Comparison of ENCODE assay signal across 25 mouse cellular contexts in the genomic region with DNA sequence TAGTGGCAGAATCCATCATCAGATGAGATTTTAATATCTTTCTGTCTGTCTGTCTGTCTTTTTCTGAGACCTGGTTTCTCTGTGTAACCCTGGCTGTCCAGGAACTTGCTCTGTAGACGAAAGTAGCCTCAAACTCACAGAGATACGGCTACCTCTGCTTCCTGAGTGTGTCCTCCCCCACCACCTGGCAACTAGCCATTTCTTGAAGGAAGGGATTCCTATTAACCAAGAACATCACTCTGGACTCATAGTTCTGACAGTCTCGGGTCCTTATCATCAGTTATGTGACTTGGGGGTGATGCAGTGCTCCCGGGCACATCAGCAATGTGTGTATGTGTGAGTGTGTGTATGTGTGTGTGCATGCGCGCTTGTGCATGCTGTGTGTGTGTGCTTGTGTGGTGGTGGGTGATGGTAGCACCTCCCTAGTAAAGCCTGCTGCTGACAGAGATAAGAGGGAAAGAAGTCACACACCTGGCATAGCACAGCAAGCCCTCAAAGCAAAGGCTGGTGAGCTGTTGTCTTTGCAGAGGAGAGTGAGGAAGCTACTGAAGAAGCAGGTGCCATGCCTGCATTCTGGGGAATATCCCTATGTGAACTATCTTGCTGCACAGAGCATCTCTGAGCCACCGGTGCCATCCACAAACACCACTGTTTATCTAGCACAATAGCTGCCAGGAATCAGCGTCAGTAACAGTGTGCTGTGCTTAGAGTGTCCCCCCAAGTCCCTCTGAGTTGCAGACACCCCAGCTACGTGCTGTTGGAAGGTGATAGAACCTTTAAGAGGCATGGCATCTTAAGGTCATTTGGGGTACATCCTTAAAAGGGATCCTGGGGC. TPM values are rescaled to one million over a fixed set of nuclear protein-coding genes. Genes with fewer than 3 reads are reported as not detected.
DNase-seq lines count a peak whose midpoint lies in the region; ATAC-seq and TF ChIP-seq lines count a peak whose summit lies in the region.
"Had no signal": no experiment of that assay in that cellular context is flagged by ENCODE, and none has a peak within 500 bp of the region (broad histone marks: within the 10 kb centered on the region; RNA-seq: fewer than 3 reads in every experiment).

No protein-coding gene starts in this region.

- no peak overlapping the region for H3K9ac ChIP-seq in stomach, postnatal 0 days (ENCODE audit: low read length)
- H3K9ac ChIP-seq: embryonic facial prominence, embryonic 12.5 days; forebrain, postnatal 0 days; kidney, embryonic 15.5 days; liver, embryonic 14.5 days; lung, embryonic 15.5 days; neural tube, embryonic 13.5 days had no signal

- TF ChIP-seq EP300 in stomach, postnatal 0 days (optimal IDR thresholded peaks at IDR 0.05), result no peak

- peaks cover 14% of the 10 kb centered on the region; the same call in 1 of the 2 replicates for H3K27me3 ChIP-seq in G1E (ENCODE audit: insufficient read depth, low read length)
- H3K27me3 ChIP-seq in stomach, postnatal 0 days (ENCODE audit: control insufficient read depth, insufficient read depth, low read length), result no peaks in the 10 kb centered on the region
- H3K27me3 ChIP-seq: embryonic facial prominence, embryonic 12.5 days; kidney, embryonic 15.5 days; lung, embryonic 15.5 days; neural tube, embryonic 13.5 days; Patski had no signal

- 67% methylated on average over 9 of the region's 9 CpGs for WGBS in stomach, postnatal 0 days

- no peak overlapping the region for H3K4me2 ChIP-seq in stomach, postnatal 0 days (replicated peaks; ENCODE audit: low read depth)
- H3K4me2 ChIP-seq: embryonic facial prominence, embryonic 12.5 days; heart, embryonic 11.5 days; kidney, embryonic 15.5 days; lung, embryonic 15.5 days; midbrain, embryonic 11.5 days; neural tube, embryonic 13.5 days had no signal

- DNase-seq in heart, adult 8-10 months (ENCODE audit: low spot score), result peak; percentile 11
- DNase-seq in heart, postnatal 4 days, result no peak
- no peak for DNase-seq in G1E (ENCODE audit: low spot score)
- peak; percentile 56 to 80 for DNase-seq in thymus, adult 18-20 months
- DNase-seq in thymus, postnatal 36 days, result peak; percentile 56 to 78
- DNase-seq in stomach, postnatal 0 days (ENCODE audit: low spot score), result no peak
- DNase-seq in urinary bladder, postnatal 14 days (ENCODE audit: low spot score), result no peak
- DNase-seq: adrenal gland, adult 2 months; cerebellum, adult 11-12 months; cerebellum, postnatal 14 days; forebrain, postnatal 0 days; gastrocnemius, postnatal 25 days; kidney, postnatal 4 days; lung, postnatal 36 days; retina, postnatal 1 day had no signal

- H3K4me3 ChIP-seq in G1E (ENCODE audit: low read depth, low read length), result peak overlapping the region; percentile 0; the same call in 1 of the 2 replicates
- no peak overlapping the region for H3K4me3 ChIP-seq in stomach, postnatal 0 days (ENCODE audit: low read depth, low read length)
- H3K4me3 ChIP-seq: embryonic facial prominence, embryonic 12.5 days; kidney, embryonic 15.5 days; lung, embryonic 15.5 days; neural tube, embryonic 13.5 days had no signal

- ATAC-seq in G1E (ENCODE audit: extremely low read depth, insufficient number of reproducible peaks, low FRiP score, poor library complexity, severe bottlenecking), result peak; percentile 78
- no peak for ATAC-seq in stomach, postnatal 0 days (ENCODE audit: low FRiP score, low TSS enrichment)
- ATAC-seq: CD4-positive, CD25-positive, alpha-beta regulatory T cell, adult 4 months; forebrain, postnatal 0 days; intestine, postnatal 0 days; Patski had no signal

- peaks cover 35% of the 10 kb centered on the region for H3K4me1 ChIP-seq in G1E (ENCODE audit: insufficient read depth, low read depth, low read length)
- H3K4me1 ChIP-seq in stomach, postnatal 0 days (replicated peaks; ENCODE audit: control insufficient read depth, insufficient read depth), result no peaks in the 10 kb centered on the region
- H3K4me1 ChIP-seq: embryonic facial prominence, embryonic 12.5 days; kidney, embryonic 15.5 days; lung, embryonic 15.5 days; neural tube, embryonic 13.5 days had no signal

- no peaks in the 10 kb centered on the region for H3K9me3 ChIP-seq in G1E (replicated peaks)
- no peaks in the 10 kb centered on the region for H3K9me3 ChIP-seq in stomach, postnatal 0 days (ENCODE audit: control insufficient read depth, low read length)
- H3K9me3 ChIP-seq: embryonic facial prominence, embryonic 12.5 days; kidney, embryonic 15.5 days; lung, embryonic 15.5 days; neural tube, embryonic 13.5 days had no signal

- H3K36me3 ChIP-seq in G1E (replicated peaks), result no peaks in the 10 kb centered on the region
- no peaks in the 10 kb centered on the region for H3K36me3 ChIP-seq in stomach, postnatal 0 days (ENCODE audit: control insufficient read depth, insufficient read depth, low read length)
- H3K36me3 ChIP-seq: embryonic facial prominence, embryonic 12.5 days; kidney, embryonic 15.5 days; lung, embryonic 15.5 days; neural tube, embryonic 13.5 days had no signal

- no peak overlapping the region for H3K27ac ChIP-seq in stomach, postnatal 0 days (replicated peaks)
- H3K27ac ChIP-seq: embryonic facial prominence, embryonic 12.5 days; kidney, embryonic 15.5 days; liver, embryonic 14.5 days; lung, embryonic 15.5 days; neural tube, embryonic 13.5 days had no signal

- TF ChIP-seq CTCF in G1E (IDR thresholded peaks at IDR 0.05; ENCODE audit: low read depth, low read length), result no peak
- no peak for TF ChIP-seq CTCF in stomach, postnatal 0 days (IDR thresholded peaks at IDR 0.05; ENCODE audit: low read depth)

RNA-seq across cellular contexts. Expression of a gene that starts 30.5 kb away (rescaled TPM):
- total RNA-seq in heart, adult 8-10 months (2022), result 10 to 100 TPM; 18.8 to 21.3 (median 20.1) TPM
- 10 to 100 TPM; 46.0 to 47.7 TPM for total RNA-seq in heart, postnatal 4 days (2021)
- 191 and 239 TPM in 2 replicates for total RNA-seq in G1E (2014; fragmentation: Nextera tagmentation)
- total RNA-seq in G1E (2017), result 244 and 265 TPM in 2 replicates
- polyA plus RNA-seq in G1E (2012), result 85.4 and 87.9 TPM in 2 replicates
- polyA plus RNA-seq in stomach, postnatal 0 days (2015; fragmentation: Nextera tagmentation; extraction: Ambion mirVana), result 46.8 and 49.8 TPM in 2 replicates

Comparison
In these comparisons a context has a peak if more than half of its experiments do, and no peak if none do; other contexts are left out.
1. DNase-seq: peak in heart, adult 8-10 months (single experiment), thymus, adult 18-20 months (2 of 2) and thymus, postnatal 36 days (2 of 2); none in heart, postnatal 4 days (single experiment), G1E (single experiment), stomach, postnatal 0 days (single experiment) and urinary bladder, postnatal 14 days (single experiment).